In genomic region chr7:67644833-67645680, GRCm38 (mm10) we compare ENCODE assay signal across 8 mouse cellular contexts. TPM values are rescaled to one million over a fixed set of nuclear protein-coding genes. Genes with fewer than 3 reads are reported as not detected.
DNase-seq lines count a peak whose midpoint lies in the region; ATAC-seq lines count a peak whose summit lies in the region.

Gene Lrrc28, minus strand, starts transcription at chr7:67645268.

- peak; percentile 97 for ATAC-seq in megakaryocyte progenitor cell, adult 5-6 weeks (replicated peaks; ENCODE audit: poor library complexity)

- peak; percentile 98 for DNase-seq in adipocyte (ENCODE audit: low spot score)
- DNase-seq in embryo, embryonic 10 days (ENCODE audit: low spot score), result peak; percentile 100
- peak; percentile 99 for DNase-seq in gastrocnemius, postnatal 10 days
- peak; percentile 100 for DNase-seq in induced T-regulatory cell, adult 2 months (ENCODE audit: low read depth)
- DNase-seq in left cerebral cortex, adult 9 months (ENCODE audit: low spot score in 2 of 2), result peak; percentile 98 to 100
- peak; percentile 99 for DNase-seq in right cerebral cortex, postnatal 14 days
- DNase-seq in urinary bladder, postnatal 36 days (ENCODE audit: low spot score in 2 of 2), result peak; percentile 97 to 99

RNA-seq across cellular contexts. Expression of gene Lrrc28, which starts in this region (rescaled TPM):
- 10 to 100 TPM; 15.8 to 17.7 TPM for total RNA-seq in gastrocnemius, postnatal 10 days (2021)
- total RNA-seq in megakaryocyte progenitor cell, adult 5-6 weeks (2015), result 6.2 and 9.6 TPM in 2 replicates
- total RNA-seq in megakaryocyte progenitor cell, adult 5-6 weeks (2017), result 15.3 and 16.9 TPM in 2 replicates

Comparison
In these comparisons a context has a peak if more than half of its experiments do, and no peak if none do; other contexts are left out.
1. Peak in every context shown above with its lines: DNase-seq and ATAC-seq.